In genomic region chr16:76406319-76406718, GRCm38 (mm10) we compare ENCODE assay signal across 9 mouse cellular contexts.
"Had no signal": no experiment of that assay in that cellular context is flagged by ENCODE, and none has a peak within 500 bp of the region (broad histone marks: within the 10 kb centered on the region; RNA-seq: fewer than 3 reads in every experiment).

No protein-coding gene starts in this region.

- H3K27ac ChIP-seq: limb, embryonic 13.5 days; liver, embryonic 14.5 days; midbrain, embryonic 12.5 days; neural tube, embryonic 13.5 days had no signal

- DNase-seq: left cerebral cortex, postnatal 4 days; lung, adult 18-20 months; retina, postnatal 1 day; right cerebral cortex, postnatal 4 days had no signal

- H3K4me1 ChIP-seq: midbrain, embryonic 12.5 days had no signal

- H3K27me3 ChIP-seq: limb, embryonic 13.5 days; midbrain, embryonic 12.5 days; neural tube, embryonic 13.5 days had no signal

- H3K36me3 ChIP-seq: limb, embryonic 13.5 days; midbrain, embryonic 12.5 days; neural tube, embryonic 13.5 days had no signal

- H3K9me3 ChIP-seq: limb, embryonic 13.5 days; midbrain, embryonic 12.5 days; neural tube, embryonic 13.5 days had no signal

- H3K4me2 ChIP-seq: midbrain, embryonic 12.5 days; neural tube, embryonic 13.5 days had no signal

- ATAC-seq: midbrain, embryonic 16.5 days had no signal

- H3K9ac ChIP-seq: limb, embryonic 13.5 days; liver, embryonic 14.5 days; midbrain, embryonic 12.5 days; neural tube, embryonic 13.5 days had no signal

- H3K4me3 ChIP-seq: limb, embryonic 13.5 days; midbrain, embryonic 12.5 days; neural tube, embryonic 13.5 days had no signal
